Comparison of ENCODE assay signal across 12 mouse cellular contexts in the genomic region with DNA sequence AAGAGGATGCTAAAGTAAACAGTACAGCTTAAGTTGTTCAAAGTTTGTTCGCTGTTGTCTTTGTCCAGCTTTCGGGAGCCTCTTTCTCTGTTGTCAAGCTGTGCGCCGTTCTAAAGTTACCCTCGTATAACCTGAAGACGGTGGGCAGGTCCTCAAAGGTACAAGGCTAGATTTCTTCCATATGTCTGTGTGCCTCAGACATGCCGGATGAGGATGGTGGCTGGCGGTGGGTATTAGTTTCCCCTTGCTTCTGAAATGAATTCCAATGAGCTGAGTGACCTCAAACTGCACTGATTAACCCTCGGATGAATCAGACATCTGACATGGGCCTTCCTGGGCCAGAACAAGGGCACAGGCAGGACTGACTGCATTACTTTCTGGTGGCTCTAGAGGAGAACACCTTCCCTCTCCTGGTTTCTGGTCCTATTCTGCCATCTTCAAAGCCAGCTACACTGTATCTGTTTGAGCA.
DNase-seq lines count a peak whose midpoint lies in the region; ATAC-seq and TF ChIP-seq lines count a peak whose summit lies in the region.
"Had no signal": no experiment of that assay in that cellular context is flagged by ENCODE, and none has a peak within 500 bp of the region (broad histone marks: within the 10 kb centered on the region; RNA-seq: fewer than 3 reads in every experiment).

No protein-coding gene starts in this region.

- WGBS in hindbrain, embryonic 12.5 days = 32% methylated on average over 9 of the region's 9 CpGs
- WGBS in hindbrain, postnatal 0 days = 62% methylated on average over 9 of the region's 9 CpGs
- WGBS in embryonic facial prominence, embryonic 12.5 days = 16% methylated on average over 9 of the region's 9 CpGs
- 51% methylated on average over 9 of the region's 9 CpGs for WGBS in hindbrain, embryonic 14.5 days

- TF ChIP-seq CTCF in hindbrain, postnatal 0 days (IDR thresholded peaks at IDR 0.05; ENCODE audit: low read depth) = no peak
- no peak for TF ChIP-seq CTCF in Patski (IDR thresholded peaks at IDR 0.05)

- in situ Hi-C loops in Patski (cut with MboI; ENCODE audit: low pct_unique_long_range_greater_than_20kb) = no loop called here

- H3K27ac ChIP-seq in hindbrain, embryonic 12.5 days = 0 out of 2 replicates have a peak overlapping the region, but pooled peaks have one; percentile 12
- no peak overlapping the region for H3K27ac ChIP-seq in hindbrain, postnatal 0 days
- peak overlapping the region; percentile 86 for H3K27ac ChIP-seq in embryonic facial prominence, embryonic 12.5 days
- H3K27ac ChIP-seq in hindbrain, embryonic 14.5 days = no peak overlapping the region

- no peak for ATAC-seq in hindbrain, embryonic 12.5 days (ENCODE audit: low FRiP score)
- no peak for ATAC-seq in hindbrain, postnatal 0 days
- ATAC-seq in Patski = peak; percentile 73
- peak; percentile 48; the same call in 1 of the 2 replicates for ATAC-seq in embryonic facial prominence, embryonic 12.5 days (ENCODE audit: insufficient number of reproducible peaks, insufficient read depth, low FRiP score, low TSS enrichment)
- ATAC-seq in hindbrain, embryonic 14.5 days (ENCODE audit: low FRiP score) = no peak
- no peak; the same call in 1 of the 2 replicates for ATAC-seq in cerebellum, adult (ENCODE audit: insufficient number of reproducible peaks, low FRiP score, low TSS enrichment)

- H3K36me3 ChIP-seq in hindbrain, embryonic 12.5 days = no peaks in the 10 kb centered on the region
- H3K36me3 ChIP-seq in hindbrain, postnatal 0 days (ENCODE audit: insufficient read depth, low read length) = no peaks in the 10 kb centered on the region
- no peaks in the 10 kb centered on the region for H3K36me3 ChIP-seq in embryonic facial prominence, embryonic 12.5 days
- no peaks in the 10 kb centered on the region for H3K36me3 ChIP-seq in hindbrain, embryonic 14.5 days (replicated peaks; ENCODE audit: control insufficient read depth, insufficient read depth)

- no peaks in the 10 kb centered on the region for H3K27me3 ChIP-seq in hindbrain, embryonic 12.5 days
- no peaks in the 10 kb centered on the region for H3K27me3 ChIP-seq in hindbrain, postnatal 0 days (ENCODE audit: insufficient read depth, low read length)
- no peaks in the 10 kb centered on the region for H3K27me3 ChIP-seq in Patski
- no peaks in the 10 kb centered on the region for H3K27me3 ChIP-seq in embryonic facial prominence, embryonic 12.5 days
- H3K27me3 ChIP-seq in hindbrain, embryonic 14.5 days (ENCODE audit: control insufficient read depth, insufficient read depth, low read length) = no peaks in the 10 kb centered on the region

- CTCF ChIA-PET in Patski (lab: Charles Lee) = interaction anchor here (0.8 to 1.7 kb wide), 3 partner anchors 10 to 63 kb away, joined by 3 to 4 read pairs (median 3); no protein-coding TSS in a partner anchor

- no peak for DNase-seq in hindbrain, postnatal 0 days (ENCODE audit: low spot score)
- no peak for DNase-seq in Patski (ENCODE audit: low read depth, low spot score)
- no peak for DNase-seq in hindbrain, embryonic 14.5 days (ENCODE audit: low spot score)
- DNase-seq in natural killer cell, adult 2 months (ENCODE audit: low spot score in 2 of 2) = no peak
- DNase-seq in cerebellum, adult 8-10 months = no peak
- DNase-seq: cerebellum, postnatal 25 days; heart, postnatal 14 days; kidney, adult 2 months; lung, postnatal 36 days had no signal

- POLR2A ChIA-PET in Patski (lab: Charles Lee) = no interaction called here

- no peak overlapping the region for H3K4me3 ChIP-seq in hindbrain, embryonic 12.5 days
- H3K4me3 ChIP-seq in hindbrain, postnatal 0 days (ENCODE audit: low read length) = no peak overlapping the region
- no peak overlapping the region for H3K4me3 ChIP-seq in embryonic facial prominence, embryonic 12.5 days
- H3K4me3 ChIP-seq in hindbrain, embryonic 14.5 days (replicated peaks; ENCODE audit: low read length) = no peak overlapping the region

- H3K4me1 ChIP-seq in hindbrain, embryonic 12.5 days = peaks cover 28% of the 10 kb centered on the region
- H3K4me1 ChIP-seq in hindbrain, postnatal 0 days (ENCODE audit: insufficient read depth, low read length) = peaks cover 7% of the 10 kb centered on the region; the same call in 1 of the 2 replicates
- H3K4me1 ChIP-seq in embryonic facial prominence, embryonic 12.5 days = peaks cover 32% of the 10 kb centered on the region
- H3K4me1 ChIP-seq in hindbrain, embryonic 14.5 days (replicated peaks; ENCODE audit: control insufficient read depth, insufficient read depth, low read length) = peaks cover 24% of the 10 kb centered on the region

- no peaks in the 10 kb centered on the region for H3K9me3 ChIP-seq in hindbrain, embryonic 12.5 days (replicated peaks)
- no peaks in the 10 kb centered on the region for H3K9me3 ChIP-seq in hindbrain, postnatal 0 days (ENCODE audit: low read length)
- H3K9me3 ChIP-seq in embryonic facial prominence, embryonic 12.5 days = no peaks in the 10 kb centered on the region
- H3K9me3 ChIP-seq in hindbrain, embryonic 14.5 days (ENCODE audit: control insufficient read depth, low read length) = no peaks in the 10 kb centered on the region

- H3K4me2 ChIP-seq in hindbrain, embryonic 12.5 days (replicated peaks) = peak overlapping the region; percentile 17; the same call in 1 of the 2 replicates
- H3K4me2 ChIP-seq in hindbrain, postnatal 0 days (ENCODE audit: low read depth, low read length) = no peak overlapping the region
- peak overlapping the region; percentile 41 for H3K4me2 ChIP-seq in embryonic facial prominence, embryonic 12.5 days (replicated peaks)
- H3K4me2 ChIP-seq in hindbrain, embryonic 14.5 days (replicated peaks) = peak overlapping the region; percentile 22; the same call in 1 of the 2 replicates

- H3K9ac ChIP-seq in hindbrain, embryonic 12.5 days = no peak overlapping the region
- no peak overlapping the region for H3K9ac ChIP-seq in hindbrain, postnatal 0 days (replicated peaks; ENCODE audit: low read length)
- H3K9ac ChIP-seq in embryonic facial prominence, embryonic 12.5 days = no peak overlapping the region
- no peak overlapping the region for H3K9ac ChIP-seq in hindbrain, embryonic 14.5 days

Comparison
In these comparisons a context has a peak if more than half of its experiments do, and no peak if none do; other contexts are left out.
1. H3K27ac ChIP-seq: peak in hindbrain, embryonic 12.5 days (single experiment) and embryonic facial prominence, embryonic 12.5 days (single experiment); none in hindbrain, postnatal 0 days (single experiment) and hindbrain, embryonic 14.5 days (single experiment).
2. ATAC-seq: peak in Patski (single experiment) and embryonic facial prominence, embryonic 12.5 days (single experiment); none in hindbrain, embryonic 12.5 days (single experiment), hindbrain, postnatal 0 days (single experiment), hindbrain, embryonic 14.5 days (single experiment) and cerebellum, adult (single experiment).